Mouse (Mus musculus): Measurements from ENCODE around the gene Gm12830.

The Gm12830 gene

DNA sequence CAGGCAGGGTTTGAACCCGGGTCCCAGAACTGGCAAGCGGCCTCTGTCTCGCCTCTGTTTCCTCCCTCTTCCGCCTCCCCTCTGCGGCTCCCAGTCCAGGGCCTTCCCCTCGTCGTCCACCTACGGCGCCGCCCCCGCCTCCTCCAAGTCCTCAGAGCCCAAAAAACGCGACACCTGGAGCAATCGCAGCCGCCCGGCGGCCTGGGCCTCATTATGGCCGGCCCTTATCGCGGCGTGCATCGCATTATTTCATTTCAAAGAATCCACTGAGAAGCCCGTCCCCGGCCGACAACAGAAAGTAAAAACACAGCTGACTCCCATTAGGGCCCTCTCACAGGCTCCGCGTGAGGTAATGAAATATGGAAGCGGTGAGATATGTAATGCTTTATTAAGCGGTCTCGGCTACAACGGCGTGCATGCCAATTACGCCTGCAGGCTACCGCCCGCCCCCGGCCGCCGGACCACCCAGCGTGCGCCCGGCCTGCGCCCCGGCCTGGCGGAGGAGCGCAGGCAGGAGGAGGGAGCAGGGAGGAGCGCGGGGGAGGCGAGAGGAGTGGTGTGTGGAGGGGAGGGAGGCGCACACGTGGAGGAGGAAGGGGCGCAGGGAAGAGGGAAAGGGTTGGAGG is at the start of gene Gm12830:
Gm12830 (plus strand) TSS at position 156 of the 626 bp plus-strand sequence.
- no peak for DNase-seq (ENCODE audit: low read depth)

DNA sequence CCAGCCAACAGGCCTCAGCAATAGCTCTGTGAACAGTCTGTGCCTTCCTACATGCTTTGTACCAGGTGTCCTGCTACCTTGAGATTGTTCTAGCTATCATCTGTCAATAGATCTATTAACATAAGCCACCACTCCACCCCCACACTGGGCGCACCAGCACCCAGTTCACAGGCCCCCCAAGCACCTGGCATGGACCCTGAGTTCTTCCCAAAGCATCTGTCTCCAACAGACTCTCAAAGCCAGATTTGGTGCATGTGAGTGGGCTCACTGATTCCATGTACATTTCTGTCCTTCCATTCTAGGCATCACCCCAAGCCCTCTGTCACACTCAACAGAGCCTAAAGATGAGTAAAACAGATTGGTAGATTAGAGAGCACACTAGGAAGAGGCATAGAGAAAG is 48.2 kb upstream of the Gm12830 start:
- no peak for DNase-seq (ENCODE audit: low read depth)

DNA sequence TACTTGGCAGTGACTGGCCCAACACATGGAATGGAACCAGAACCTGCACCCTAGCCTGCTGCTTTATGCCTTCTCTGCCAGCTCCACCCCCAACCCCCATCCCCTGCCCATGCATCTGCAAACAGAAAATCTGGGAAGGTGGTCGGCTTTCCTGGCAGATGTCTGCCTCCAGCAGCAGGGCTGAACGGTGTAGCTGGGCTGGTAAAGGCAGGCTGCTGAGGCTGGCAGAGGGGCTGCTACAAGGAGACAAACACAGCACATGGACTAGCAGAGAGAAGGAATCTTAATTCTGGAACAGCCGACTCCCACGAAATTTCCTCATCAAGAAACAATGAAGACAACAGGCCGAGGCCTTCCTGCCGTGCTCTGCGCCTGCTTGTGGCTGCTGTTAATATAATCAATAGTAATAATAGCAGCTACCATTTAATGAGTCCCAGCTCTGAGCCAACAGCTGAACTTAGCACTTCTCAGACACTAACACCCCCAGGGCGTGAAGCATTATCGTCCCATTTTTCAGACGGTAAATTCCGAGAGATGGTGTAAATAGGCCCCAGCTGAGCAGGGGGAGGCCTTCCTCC is 43.8 kb upstream of the Gm12830 start:
- DNase-seq (ENCODE audit: low read depth) = no peak

GRCm38 (mm10) chr4:114778716-114779474 is 42.6 kb upstream of the Gm12830 start:
- peak; percentile 4 for DNase-seq (ENCODE audit: low read depth)

GRCm38 (mm10) chr4:114779475-114779757 is 42.1 kb upstream of the Gm12830 start:
- no peak for DNase-seq (ENCODE audit: low read depth)

DNA sequence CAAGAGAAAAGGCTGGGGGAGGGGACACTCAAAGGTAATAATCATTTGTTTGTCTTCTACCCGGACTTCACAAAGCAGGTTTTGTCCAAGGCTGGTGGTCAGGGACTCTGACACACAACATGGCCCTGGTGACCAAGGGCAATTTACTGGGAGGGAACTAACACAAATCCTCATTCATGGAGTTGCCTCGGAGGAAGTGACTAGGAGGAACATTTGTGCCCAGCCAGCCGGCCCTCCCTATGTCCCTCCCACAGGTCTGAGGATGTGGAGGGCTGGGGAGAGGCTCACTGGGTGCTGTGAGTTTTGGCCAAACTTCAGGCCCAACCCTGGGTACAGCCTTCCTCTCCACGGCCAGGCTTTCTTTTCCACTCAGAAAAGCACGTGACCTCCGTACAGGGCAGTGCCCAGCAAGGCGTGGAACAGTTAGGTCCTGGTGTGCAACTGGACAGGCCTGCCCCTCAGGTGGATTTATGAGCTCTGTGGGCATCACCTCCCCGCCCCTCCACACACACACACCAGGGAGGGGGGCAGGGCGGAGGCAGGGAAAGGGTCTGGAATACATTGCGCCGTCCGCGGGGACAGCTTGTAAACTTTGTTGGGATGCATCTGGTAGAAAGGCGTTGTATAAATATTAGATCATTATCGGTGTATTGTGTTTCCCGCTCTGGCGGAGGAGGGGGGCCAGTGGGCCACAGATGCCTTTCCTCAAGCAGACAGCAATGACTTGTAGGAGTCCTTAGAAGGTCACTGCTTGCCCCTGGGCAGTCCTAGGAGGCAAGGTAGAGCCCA is 41.6 kb upstream of the Gm12830 start:
- DNase-seq (ENCODE audit: low read depth) = no peak

- DNase-seq (ENCODE audit: low read depth) = no peak
These were observed 38.7 kb upstream of the Gm12830 start for GRCm38 (mm10) chr4:114782851-114783250.

DNA sequence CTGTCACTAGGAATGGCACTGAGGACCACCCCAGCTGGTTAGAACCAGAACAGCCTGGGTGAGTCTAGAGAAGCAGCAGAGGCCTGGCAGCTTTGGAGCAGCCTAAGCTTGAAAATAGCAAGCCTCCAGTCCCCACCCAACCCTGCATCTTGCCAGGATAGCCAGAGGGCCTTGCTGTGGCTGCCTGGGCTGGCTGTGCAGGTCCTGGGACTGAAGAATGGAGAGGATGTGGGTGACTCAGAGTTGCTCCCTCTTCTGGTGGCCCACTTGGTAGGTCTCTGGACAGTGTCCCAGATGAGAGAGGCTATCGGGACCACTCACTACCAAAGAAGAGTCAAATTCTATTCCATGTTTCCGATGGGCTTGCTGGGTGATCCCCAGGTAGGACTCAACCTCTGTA is 36.8 kb upstream of the Gm12830 start:
- DNase-seq (ENCODE audit: low read depth) = no peak

GRCm38 (mm10) chr4:114788856-114789255 is 32.7 kb upstream of the Gm12830 start:
- DNase-seq (ENCODE audit: low read depth) = no peak

DNA sequence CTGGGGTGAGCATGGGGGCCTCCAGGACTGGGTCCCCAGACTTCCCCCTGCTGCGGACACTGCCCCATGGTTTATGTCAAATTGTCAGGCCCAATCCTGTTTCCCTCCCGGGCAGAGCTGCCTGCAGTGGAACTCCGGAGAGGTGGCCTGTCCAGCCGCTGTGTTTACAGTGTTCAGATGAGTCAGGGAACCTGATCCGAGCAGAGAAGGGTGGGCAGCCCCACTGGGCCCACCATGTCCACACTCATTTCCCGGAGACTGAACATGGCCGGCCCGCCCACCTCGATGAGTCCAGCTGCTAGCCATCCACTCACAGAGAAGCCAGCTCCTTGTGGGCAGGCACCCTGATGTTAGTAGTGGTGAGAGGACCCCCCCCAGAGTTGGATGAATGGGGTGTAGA is 29.9 kb upstream of the Gm12830 start:
- DNase-seq (ENCODE audit: low read depth) = no peak

GRCm38 (mm10) chr4:114793836-114794235 is 27.7 kb upstream of the Gm12830 start:
- DNase-seq (ENCODE audit: low read depth) = no peak

GRCm38 (mm10) chr4:114797254-114797914 is 24.1 kb upstream of the Gm12830 start:
- no peak for DNase-seq (ENCODE audit: low read depth)

DNA sequence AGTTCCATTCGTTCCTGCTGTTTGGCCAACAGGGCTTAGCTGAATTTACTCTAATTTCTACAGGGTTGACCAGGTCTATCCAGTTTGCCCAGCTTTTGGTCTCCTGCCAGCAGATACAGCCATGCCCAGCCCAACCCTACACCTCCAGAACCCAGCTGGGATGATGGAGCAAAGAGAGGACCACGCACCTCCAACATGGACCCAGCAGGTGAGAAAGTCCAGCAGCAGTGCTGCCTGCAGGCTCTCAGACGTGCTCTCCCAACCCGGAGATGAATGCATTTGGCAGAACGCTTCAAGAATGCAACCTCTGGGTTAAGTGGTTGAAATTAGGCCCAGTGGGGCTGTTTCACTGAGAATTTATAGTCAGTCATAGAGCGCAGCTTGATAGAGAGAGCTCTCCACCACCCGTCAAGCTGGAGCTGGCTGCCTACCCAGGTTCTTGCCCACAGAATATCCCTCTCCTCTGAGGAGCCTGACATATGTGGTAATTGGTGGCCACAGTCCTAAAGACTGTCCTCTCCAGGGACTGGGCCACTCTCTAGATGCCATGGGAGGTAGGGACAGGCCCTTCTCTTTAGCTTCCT is 23.4 kb upstream of the Gm12830 start:
- DNase-seq (ENCODE audit: low read depth) = no peak

DNA sequence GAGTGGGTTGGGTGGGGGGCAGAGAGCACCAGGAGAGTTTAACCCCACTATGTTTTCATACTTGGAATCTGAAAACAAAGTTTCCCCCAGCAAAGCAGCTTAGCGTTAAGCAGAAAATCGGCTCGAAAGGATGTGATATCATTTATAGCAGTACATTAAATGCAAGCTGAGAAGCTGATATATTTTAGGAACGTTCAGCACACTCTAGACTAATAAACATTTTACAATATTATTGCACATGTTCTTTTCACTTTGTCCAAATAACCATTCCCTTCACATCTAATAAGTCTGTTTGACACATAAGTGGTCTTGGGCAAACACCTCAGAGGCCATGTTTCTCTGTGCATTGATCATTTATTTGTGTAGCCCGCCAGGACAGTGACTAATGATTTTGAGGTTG is 17.4 kb upstream of the Gm12830 start:
- DNase-seq (ENCODE audit: low read depth) = no peak

GRCm38 (mm10) chr4:114818963-114819702 is 2.4 kb upstream of the Gm12830 start:
- DNase-seq (ENCODE audit: low read depth) = no peak

DNA sequence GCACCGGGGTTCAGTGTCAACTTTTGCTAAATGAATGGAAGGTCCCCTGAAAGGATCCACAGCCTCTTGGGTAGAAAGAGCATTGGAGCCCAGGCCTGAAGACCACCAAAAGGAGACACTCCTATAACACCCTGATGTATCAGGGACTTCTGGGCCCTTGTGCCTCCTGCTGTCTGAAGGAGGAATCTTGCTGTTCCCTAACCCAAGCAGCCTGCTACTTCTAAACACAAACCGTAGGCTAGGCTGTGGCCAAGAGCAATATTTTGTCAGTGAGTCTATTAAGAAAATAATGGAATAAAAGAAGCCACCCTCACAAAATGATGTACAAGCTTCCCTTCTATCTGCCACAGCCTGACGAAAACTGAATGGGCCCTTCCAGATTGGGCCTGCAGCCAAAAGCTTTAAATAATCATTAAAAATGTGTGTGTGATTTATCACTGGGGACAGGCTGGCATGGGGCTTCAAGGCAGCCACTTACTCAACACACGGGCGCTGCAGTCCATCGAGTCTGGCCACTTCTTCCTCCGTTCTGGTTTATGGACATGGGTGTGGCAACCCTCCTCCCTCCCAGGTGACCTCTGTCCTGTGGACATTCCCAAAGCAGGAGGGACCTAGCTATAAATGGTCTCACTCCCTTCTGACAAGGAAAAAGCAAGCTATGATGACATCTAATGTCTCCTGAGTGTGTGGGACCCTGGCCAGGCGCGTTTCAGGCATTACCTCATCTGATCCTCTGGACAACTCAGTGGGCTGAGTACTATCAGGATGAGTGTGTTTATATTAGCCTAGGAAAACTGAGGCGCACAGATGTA is 13.5 kb downstream of the Gm12830 start:
- DNase-seq (ENCODE audit: low read depth) = no peak

DNA sequence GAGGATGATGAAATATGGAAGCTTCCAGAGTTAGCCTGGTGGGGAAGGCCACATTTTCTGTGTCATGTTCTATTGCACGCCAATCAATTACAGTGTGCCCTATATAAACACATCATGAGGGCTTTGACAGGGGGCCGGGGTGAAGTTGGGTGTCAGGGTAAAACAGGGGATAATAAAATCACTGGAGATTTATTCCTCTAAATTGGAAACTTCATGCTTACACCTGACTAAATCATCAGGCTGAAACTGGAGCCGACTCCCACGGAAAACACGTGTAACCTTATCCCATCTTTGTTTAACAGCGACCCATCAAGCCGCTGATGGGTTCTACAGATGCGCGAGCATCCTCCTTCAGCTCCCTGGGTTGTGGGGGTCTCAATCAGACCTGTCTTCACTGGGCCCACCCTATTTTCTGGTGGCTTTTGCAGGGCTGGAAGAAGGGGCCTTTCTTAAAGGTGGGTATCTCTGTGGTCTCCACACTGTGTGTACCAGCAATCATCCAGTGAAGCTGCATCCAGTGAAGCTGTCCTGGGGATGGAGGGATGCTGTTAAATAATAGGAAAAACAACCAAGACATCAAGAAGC is 19.9 kb downstream of the Gm12830 start:
- DNase-seq (ENCODE audit: low read depth) = no peak

DNA sequence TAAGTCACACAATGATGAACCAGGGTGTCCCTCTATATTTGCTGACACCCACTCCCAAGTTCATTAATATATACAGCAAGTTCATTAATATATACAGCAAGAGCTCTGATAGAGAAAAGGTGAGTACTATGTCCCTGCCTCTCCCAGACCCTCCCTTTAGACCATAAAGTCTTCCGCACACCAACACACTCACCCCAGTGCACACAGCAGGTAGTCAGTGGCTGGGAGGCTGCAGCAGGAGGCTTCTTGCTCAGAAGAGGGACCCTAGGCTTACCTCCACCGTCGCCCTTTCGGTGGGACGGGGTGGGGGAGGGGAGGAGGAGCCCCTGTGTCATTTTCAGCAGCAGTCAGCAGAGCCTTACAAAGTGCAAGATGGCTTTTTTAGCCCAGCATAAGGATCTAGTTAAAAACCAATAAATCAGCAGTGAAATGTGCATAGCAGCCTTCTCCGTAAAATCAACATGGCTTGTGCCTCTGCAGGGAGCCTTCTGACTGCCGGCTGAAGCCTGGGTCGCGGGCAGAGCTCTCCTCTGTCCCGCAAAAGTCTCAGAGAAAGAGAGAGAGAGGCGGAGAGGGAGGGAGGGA is 20.9 kb downstream of the Gm12830 start:
- no peak for DNase-seq (ENCODE audit: low read depth)

- no peak for DNase-seq (ENCODE audit: low read depth)
These were observed 21.7 kb downstream of the Gm12830 start for GRCm38 (mm10) chr4:114843097-114843721.
